Comparison of ENCODE assay signal across 13 mouse cellular contexts in genomic region chr10:37249511-37249910, GRCm38 (mm10).
DNase-seq lines count a peak whose midpoint lies in the region; ATAC-seq and TF ChIP-seq lines count a peak whose summit lies in the region.
"Had no signal": no experiment of that assay in that cellular context is flagged by ENCODE, and none has a peak within 500 bp of the region (broad histone marks: within the 10 kb centered on the region; RNA-seq: fewer than 3 reads in every experiment).

No protein-coding gene starts in this region.

- H3K4me2 ChIP-seq in forebrain, embryonic 15.5 days (replicated peaks) = no peak overlapping the region
- H3K4me2 ChIP-seq in midbrain, embryonic 11.5 days = no peak overlapping the region
- H3K4me2 ChIP-seq in midbrain, postnatal 0 days (ENCODE audit: low read depth, low read length, poor library complexity, severe bottlenecking) = no peak overlapping the region
- H3K4me2 ChIP-seq in forebrain, embryonic 11.5 days (ENCODE audit: low read depth, low read length, severe bottlenecking) = no peak overlapping the region
- H3K4me2 ChIP-seq: forebrain, embryonic 13.5 days had no signal

- 90% methylated on average over 4 of the region's 4 CpGs for WGBS in forebrain, embryonic 10.5 days
- 81% methylated on average over 4 of the region's 4 CpGs for whole genome bisulfite sequencing in forebrain, embryonic 15.5 days
- 76% methylated on average over 4 of the region's 4 CpGs for WGBS in midbrain, embryonic 11.5 days
- WGBS in midbrain, postnatal 0 days = 81% methylated on average over 4 of the region's 4 CpGs
- 84% methylated on average over 4 of the region's 4 CpGs for WGBS in forebrain, embryonic 11.5 days

- ATAC-seq in forebrain, embryonic 15.5 days (replicated peaks) = no peak
- ATAC-seq in midbrain, embryonic 11.5 days (ENCODE audit: low FRiP score) = no peak
- ATAC-seq in midbrain, postnatal 0 days (ENCODE audit: low FRiP score) = no peak
- 0 out of 2 replicates have a peak, but pooled peaks have one; percentile 20 for ATAC-seq in granulocyte monocyte progenitor cell, adult 5-6 weeks (replicated peaks; ENCODE audit: poor library complexity, severe bottlenecking)
- ATAC-seq in monocyte, adult 5-6 weeks (replicated peaks; ENCODE audit: insufficient number of reproducible peaks, low FRiP score, low TSS enrichment, poor library complexity, severe bottlenecking) = 0 out of 2 replicates have a peak, but pooled peaks have one; percentile 31
- ATAC-seq in forebrain, embryonic 11.5 days (replicated peaks; ENCODE audit: low FRiP score) = no peak
- ATAC-seq: forebrain, embryonic 13.5 days had no signal

- no peak for DNase-seq in forebrain, embryonic 10.5 days (ENCODE audit: extremely low spot score, low spot score)
- peak; percentile 68 for DNase-seq in midbrain, embryonic 11.5 days (ENCODE audit: low spot score, missing footprints)
- no peak for DNase-seq in midbrain, postnatal 0 days (ENCODE audit: low spot score)
- no peak for DNase-seq in forebrain, embryonic 11.5 days (ENCODE audit: low spot score)
- DNase-seq in ovary, postnatal 10 days (ENCODE audit: low spot score) = no peak
- DNase-seq: cerebellum, adult 11-12 months had no signal

- no peak overlapping the region for H3K4me3 ChIP-seq in forebrain, embryonic 10.5 days
- no peak overlapping the region for H3K4me3 ChIP-seq in forebrain, embryonic 15.5 days
- H3K4me3 ChIP-seq in midbrain, embryonic 11.5 days (ENCODE audit: low read depth, low read length) = no peak overlapping the region
- no peak overlapping the region for H3K4me3 ChIP-seq in midbrain, postnatal 0 days (ENCODE audit: low read depth, low read length)
- no peak overlapping the region for H3K4me3 ChIP-seq in forebrain, embryonic 11.5 days (ENCODE audit: low read depth, low read length)
- H3K4me3 ChIP-seq: forebrain, embryonic 13.5 days; layer of hippocampus, adult 2 months; megakaryocyte, embryonic 14.5 days had no signal

- 0 out of 2 replicates have a peak overlapping the region, but pooled peaks have one; percentile 27 for H3K27ac ChIP-seq in forebrain, embryonic 10.5 days
- no peak overlapping the region for H3K27ac ChIP-seq in forebrain, embryonic 15.5 days (replicated peaks)
- H3K27ac ChIP-seq in midbrain, embryonic 11.5 days (ENCODE audit: low read depth, low read length) = no peak overlapping the region
- H3K27ac ChIP-seq in midbrain, postnatal 0 days (ENCODE audit: low read depth, low read length) = no peak overlapping the region
- no peak overlapping the region for H3K27ac ChIP-seq in forebrain, embryonic 11.5 days (ENCODE audit: low read depth, low read length)
- H3K27ac ChIP-seq: forebrain, embryonic 13.5 days had no signal

- no peaks in the 10 kb centered on the region for H3K9me3 ChIP-seq in forebrain, embryonic 10.5 days
- H3K9me3 ChIP-seq in forebrain, embryonic 15.5 days = no peaks in the 10 kb centered on the region
- H3K9me3 ChIP-seq in midbrain, embryonic 11.5 days (ENCODE audit: control insufficient read depth, low read length) = no peaks in the 10 kb centered on the region
- no peaks in the 10 kb centered on the region for H3K9me3 ChIP-seq in midbrain, postnatal 0 days (ENCODE audit: low read length)
- H3K9me3 ChIP-seq in forebrain, embryonic 11.5 days (ENCODE audit: control insufficient read depth, low read length) = no peaks in the 10 kb centered on the region
- H3K9me3 ChIP-seq: forebrain, embryonic 13.5 days; G1E; megakaryocyte, embryonic 14.5 days had no signal

- H3K36me3 ChIP-seq in forebrain, embryonic 10.5 days (replicated peaks) = no peaks in the 10 kb centered on the region
- no peaks in the 10 kb centered on the region for H3K36me3 ChIP-seq in forebrain, embryonic 15.5 days
- H3K36me3 ChIP-seq in midbrain, embryonic 11.5 days (ENCODE audit: control insufficient read depth, insufficient read depth, low read length) = no peaks in the 10 kb centered on the region
- H3K36me3 ChIP-seq in midbrain, postnatal 0 days (ENCODE audit: insufficient read depth, low read length) = no peaks in the 10 kb centered on the region
- H3K36me3 ChIP-seq in forebrain, embryonic 11.5 days (ENCODE audit: control insufficient read depth, insufficient read depth, low read length) = no peaks in the 10 kb centered on the region
- H3K36me3 ChIP-seq: G1E had no signal

- H3K4me1 ChIP-seq in forebrain, embryonic 10.5 days = peaks cover 15% of the 10 kb centered on the region
- peaks cover 10% of the 10 kb centered on the region for H3K4me1 ChIP-seq in forebrain, embryonic 15.5 days
- 0 out of 2 replicates have a peak, but pooled peaks cover 4% of the 10 kb centered on the region for H3K4me1 ChIP-seq in midbrain, embryonic 11.5 days (ENCODE audit: control insufficient read depth, insufficient read depth, low read length)
- no peaks in the 10 kb centered on the region for H3K4me1 ChIP-seq in midbrain, postnatal 0 days (ENCODE audit: insufficient read depth, low read length)
- peaks cover 4% of the 10 kb centered on the region; the same call in 1 of the 2 replicates for H3K4me1 ChIP-seq in forebrain, embryonic 11.5 days (replicated peaks; ENCODE audit: control insufficient read depth, insufficient read depth, low read length)

- no peaks in the 10 kb centered on the region for H3K27me3 ChIP-seq in forebrain, embryonic 10.5 days (ENCODE audit: poor library complexity, severe bottlenecking)
- H3K27me3 ChIP-seq in forebrain, embryonic 15.5 days = no peaks in the 10 kb centered on the region
- H3K27me3 ChIP-seq in midbrain, embryonic 11.5 days (ENCODE audit: control insufficient read depth, insufficient read depth, low read length) = no peaks in the 10 kb centered on the region
- H3K27me3 ChIP-seq in midbrain, postnatal 0 days (ENCODE audit: insufficient read depth, low read length) = no peaks in the 10 kb centered on the region
- no peaks in the 10 kb centered on the region for H3K27me3 ChIP-seq in forebrain, embryonic 11.5 days (ENCODE audit: control insufficient read depth, insufficient read depth, low read length)
- H3K27me3 ChIP-seq: forebrain, embryonic 13.5 days had no signal

- TF ChIP-seq CTCF in midbrain, postnatal 0 days (IDR thresholded peaks at IDR 0.05) = no peak

- H3K9ac ChIP-seq in forebrain, embryonic 15.5 days (replicated peaks) = no peak overlapping the region
- no peak overlapping the region for H3K9ac ChIP-seq in midbrain, embryonic 11.5 days (ENCODE audit: low read length)
- H3K9ac ChIP-seq in midbrain, postnatal 0 days (replicated peaks; ENCODE audit: low read length, poor library complexity, severe bottlenecking) = no peak overlapping the region
- no peak overlapping the region for H3K9ac ChIP-seq in forebrain, embryonic 11.5 days (ENCODE audit: low read length)
- H3K9ac ChIP-seq: forebrain, embryonic 13.5 days had no signal

Comparison
In these comparisons a context has a peak if more than half of its experiments do, and no peak if none do; other contexts are left out.
1. ATAC-seq: peak in granulocyte monocyte progenitor cell, adult 5-6 weeks (single experiment) and monocyte, adult 5-6 weeks (single experiment); none in forebrain, embryonic 15.5 days (single experiment), midbrain, embryonic 11.5 days (single experiment), midbrain, postnatal 0 days (single experiment) and forebrain, embryonic 11.5 days (single experiment).